Mouse (Mus musculus) spleen, postnatal 10 days (tissue): ENCODE measurements around the gene Hcn2.
"Not testable (repeated sequence)": the region's sequence is repeated elsewhere in the genome, so short reads cannot be mapped to it uniquely, and the experiment has no call there.

Experiments
- DNase-seq, 2 experiments: peaks; one replicate each; pipeline ENCODE4 v3.0.0; 2021 to 2022; ENCODE audit warnings: low spot score in 2 of 2

Gene Hcn2

GRCm38 (mm10) chr10:79743650-79744365, 27.4 kb downstream of the Hcn2 start:
- DNase-seq: no peak

DNA sequence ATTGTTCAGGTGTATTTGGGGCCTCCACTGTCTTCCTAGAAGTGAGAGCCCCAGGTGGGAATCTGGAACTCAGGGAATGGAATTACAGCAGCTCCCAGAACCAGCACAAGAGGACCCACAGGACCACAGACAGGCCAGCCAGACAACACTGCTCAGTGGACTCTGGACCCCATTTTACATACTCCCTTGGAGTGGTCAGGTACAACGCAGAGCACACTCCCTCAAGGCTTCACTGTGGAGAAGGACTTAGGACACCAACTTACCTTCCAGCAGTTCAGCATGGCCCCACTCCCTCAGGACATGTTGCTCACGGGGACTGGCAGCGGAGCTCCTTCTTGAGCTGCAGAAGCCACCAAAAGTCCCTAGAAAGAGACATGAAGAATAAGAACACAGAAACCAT, 29.0 kb downstream of the Hcn2 start:
- no peak for DNase-seq

GRCm38 (mm10) chr10:79745898-79746773, 29.7 kb downstream of the Hcn2 start, which contains the start of gene Polrmt:
Polrmt (minus strand) TSS chr10:79746581.
- DNase-seq: peak; percentile 89 to 95

DNA sequence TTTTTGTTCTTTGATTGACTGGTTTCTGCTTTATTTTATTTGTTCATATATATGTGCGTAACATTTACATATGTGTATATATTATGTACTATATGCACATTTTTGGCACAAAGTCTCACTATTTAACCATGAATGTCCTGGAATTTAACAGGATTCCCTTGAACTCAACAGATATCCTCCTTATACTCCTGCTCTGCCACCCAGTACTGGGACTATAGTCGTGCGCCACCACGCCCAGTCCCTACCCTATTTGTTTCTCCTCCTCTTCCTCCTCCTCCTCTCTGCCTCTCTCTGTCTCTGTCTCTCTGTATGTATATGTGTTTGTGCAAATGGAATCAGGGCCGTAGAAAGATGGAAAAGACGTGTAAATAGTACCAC, 30.3 kb downstream of the Hcn2 start:
- DNase-seq: no peak

GRCm38 (mm10) chr10:79748496-79748895, 32.1 kb downstream of the Hcn2 start:
- DNase-seq: no peak

GRCm38 (mm10) chr10:79754856-79755516, 38.6 kb downstream of the Hcn2 start, which contains the start of gene Fgf22:
Fgf22 (plus strand) TSS chr10:79755076.
- peak in 1 of 2 experiments; percentile 72 for DNase-seq

GRCm38 (mm10) chr10:79755854-79756253, 39.4 kb downstream of the Hcn2 start:
- DNase-seq: no peak

- DNase-seq: no peak
Observed at GRCm38 (mm10) chr10:79756660-79757059, 40.2 kb downstream of the Hcn2 start.

DNA sequence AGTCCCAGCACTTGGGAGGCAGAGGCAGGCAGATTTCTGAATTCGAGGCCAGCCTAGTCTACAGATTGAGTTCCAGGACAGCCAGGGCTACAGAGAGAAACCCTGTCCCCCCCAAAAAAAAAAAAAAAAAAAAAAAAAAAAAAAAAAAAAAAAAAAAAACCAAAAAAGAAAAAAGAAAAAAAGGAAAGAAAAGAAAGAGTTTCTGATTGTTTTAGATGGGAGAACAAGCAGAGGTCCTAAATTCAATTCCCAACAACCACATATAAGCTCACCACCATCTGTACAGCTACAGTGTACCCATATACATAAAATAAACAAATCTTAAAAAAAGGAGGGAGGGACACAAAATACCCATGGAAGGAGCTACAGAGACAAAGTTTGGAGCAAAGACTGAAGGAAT, 43.2 kb downstream of the Hcn2 start:
- DNase-seq: not testable (repeated sequence)

GRCm38 (mm10) chr10:79760603-79761143, 44.2 kb downstream of the Hcn2 start:
- DNase-seq: no peak

GRCm38 (mm10) chr10:79762875-79763274, 46.4 kb downstream of the Hcn2 start:
- DNase-seq: no peak

GRCm38 (mm10) chr10:79764234-79764633, 47.8 kb downstream of the Hcn2 start:
- no peak for DNase-seq

DNA sequence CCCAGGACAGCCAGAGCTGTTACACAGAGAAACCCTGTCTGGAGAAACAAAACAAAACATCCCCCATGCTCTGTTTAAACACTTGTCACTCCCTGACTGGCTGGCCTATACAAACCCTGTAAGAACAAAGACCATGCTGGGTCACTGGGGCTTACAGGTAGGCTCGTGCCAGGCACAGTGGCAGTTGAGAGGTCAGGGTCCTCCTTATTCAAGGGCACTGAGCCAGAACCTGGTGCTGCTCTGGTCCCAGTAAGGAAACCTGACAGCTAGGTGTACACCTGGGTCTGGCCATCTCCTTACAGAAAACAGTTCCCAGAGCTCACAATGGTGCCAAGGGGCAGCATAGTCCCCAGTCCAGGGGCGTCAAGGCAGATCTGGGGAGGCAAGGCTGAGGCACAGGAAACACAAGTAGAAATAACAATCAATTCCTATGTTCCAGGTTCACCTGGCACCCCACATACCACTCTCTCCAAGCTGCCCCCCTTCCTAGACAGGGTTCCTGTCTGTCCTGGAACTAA, 48.9 kb downstream of the Hcn2 start:
- no peak for DNase-seq

- DNase-seq: no peak
Observed at GRCm38 (mm10) chr10:79766001-79766507, 49.6 kb downstream of the Hcn2 start.

- peak; percentile 100 for DNase-seq
Observed at GRCm38 (mm10) chr10:79766508-79767325, 50.3 kb downstream of the Hcn2 start, which contains the start of gene Rnf126. Rnf126 (minus strand) TSS chr10:79766952.

DNA sequence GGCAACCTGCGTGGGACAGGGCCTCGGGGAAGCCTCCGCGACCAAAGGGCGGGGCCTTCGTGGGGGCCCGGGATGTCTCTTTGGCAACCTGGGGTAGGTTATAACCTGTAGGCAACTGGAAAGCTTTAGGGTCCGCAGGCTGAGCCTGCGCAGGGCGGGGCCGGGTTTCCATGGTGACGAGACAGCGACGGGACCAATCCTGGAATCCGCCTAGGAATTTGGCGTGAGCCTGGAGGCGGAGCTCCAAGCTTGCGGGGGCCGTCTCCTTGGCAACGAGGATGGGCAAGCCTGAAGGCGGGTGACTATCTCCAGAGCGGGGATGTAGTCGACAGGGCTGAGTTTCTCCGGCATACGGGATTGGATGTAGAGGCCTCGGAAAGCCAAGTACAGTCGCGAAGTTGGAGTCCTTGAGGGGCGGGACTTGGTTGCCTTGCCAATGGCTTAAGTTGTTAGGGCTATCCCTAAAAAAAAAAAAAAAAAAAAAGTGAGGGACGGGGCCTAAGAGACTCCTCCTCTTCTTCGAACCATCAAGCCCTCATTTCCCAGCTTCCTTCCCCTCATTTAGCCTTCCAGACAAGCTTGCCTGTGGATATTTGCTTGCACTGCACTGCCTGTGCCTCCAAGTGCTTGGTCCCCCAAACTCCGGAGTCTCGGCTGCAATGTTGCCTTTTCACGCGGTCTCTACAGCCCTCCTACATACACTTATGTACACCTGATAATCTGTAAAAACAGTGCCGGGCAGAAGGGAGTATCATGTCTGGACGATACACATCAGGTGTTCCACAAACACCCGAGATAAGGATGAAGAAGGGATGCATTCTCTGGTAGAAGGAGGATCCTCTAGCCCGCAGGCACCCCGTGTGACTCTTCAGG, 51.2 kb downstream of the Hcn2 start:
- peak; percentile 72 to 85 for DNase-seq

DNA sequence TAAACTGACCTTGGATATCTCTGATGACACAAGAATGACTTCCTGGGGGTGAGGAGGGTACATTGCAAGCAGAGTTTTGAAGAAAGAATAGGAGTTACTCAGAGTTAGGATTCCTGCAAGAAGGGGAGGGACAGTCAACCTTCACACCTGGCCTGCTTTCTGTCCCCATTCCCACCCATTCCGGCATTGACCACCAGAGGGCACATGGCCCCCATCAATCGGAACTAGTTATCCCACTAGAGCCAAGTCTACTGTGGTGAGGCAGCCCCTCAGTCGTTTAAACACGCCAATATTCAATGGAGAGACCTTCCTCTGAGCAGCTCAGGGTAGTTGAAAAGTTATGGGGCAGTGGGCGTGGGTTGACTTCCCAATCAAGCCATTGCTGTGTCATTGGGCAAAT, 52.0 kb downstream of the Hcn2 start:
- peak; percentile 62 to 80 for DNase-seq

- no peak for DNase-seq
Observed at GRCm38 (mm10) chr10:79769329-79769728, 52.9 kb downstream of the Hcn2 start.

- no peak for DNase-seq
Observed at GRCm38 (mm10) chr10:79772320-79772719, 55.9 kb downstream of the Hcn2 start.

DNA sequence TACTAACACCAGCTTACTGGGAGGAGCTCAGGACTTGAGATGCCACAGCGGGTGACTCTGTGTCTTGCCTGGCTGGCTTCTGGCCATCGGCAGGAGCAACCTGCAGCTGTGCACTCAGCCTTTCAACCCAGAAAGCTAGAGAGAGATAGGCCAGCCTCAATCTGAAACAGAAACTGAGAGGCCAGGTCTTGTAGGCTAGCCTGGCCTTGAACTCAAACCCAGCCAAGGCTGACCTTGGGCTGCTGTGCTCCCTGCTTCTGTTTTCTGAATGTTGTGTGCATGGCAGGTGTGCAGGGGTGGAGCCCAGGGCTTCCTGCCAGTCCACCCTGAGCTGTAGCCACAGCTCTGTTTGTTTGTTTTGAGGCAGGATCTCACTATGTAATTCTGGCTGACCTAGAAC, 56.8 kb downstream of the Hcn2 start:
- no peak for DNase-seq
